Comparison of ENCODE assay signal across 23 mouse cellular contexts in genomic region chr14:98046960-98047359, GRCm38 (mm10).
A peak's percentile ranks its signal among the peaks of the same experiment; 100 is the strongest.
DNase-seq lines count a peak whose midpoint lies in the region; ATAC-seq lines count a peak whose summit lies in the region.
"Had no signal": no experiment of that assay in that cellular context is flagged by ENCODE, and none has a peak within 500 bp of the region (broad histone marks: within the 10 kb centered on the region; RNA-seq: fewer than 3 reads in every experiment).

No protein-coding gene starts in this region.

- DNase-seq in cerebellum, postnatal 10 days, result peak; percentile 3 to 20
- no peak for DNase-seq in cerebellum, postnatal 14 days
- peak; percentile 18 for DNase-seq in left cerebral cortex, postnatal 4 days
- DNase-seq in left cerebral cortex, postnatal 14 days (ENCODE audit: low spot score in 2 of 2), result no peak
- peak; percentile 48 for DNase-seq in retina, postnatal 1 day
- no peak for DNase-seq in retina, embryonic 14.5 days (ENCODE audit: low spot score)
- DNase-seq in adrenal gland, postnatal 25 days, result no peak
- DNase-seq: adrenal gland, adult 8-10 months; cerebellum, adult 2 months; gastrocnemius, postnatal 25 days; heart, adult 18-20 months; heart, postnatal 10 days; kidney, postnatal 25 days; layer of hippocampus, postnatal 36 days; lung, adult 18-20 months; lung, postnatal 10 days; right cerebral cortex, postnatal 25 days; spleen, adult 18-20 months; thymus, postnatal 14 days had no signal

- intact Hi-C loops in left cerebral cortex, postnatal 4 days (cut with DNase I), result no loop called here
- intact Hi-C loops in left cerebral cortex, postnatal 14 days (cut with DNase I), result no loop called here

- no peak for ATAC-seq in megakaryocyte progenitor cell, adult 5-6 weeks (replicated peaks; ENCODE audit: poor library complexity)
- ATAC-seq: activated CD4-positive, CD25-positive, alpha-beta regulatory T cell, adult 4 months; intestine, postnatal 0 days; liver, embryonic 12.5 days had no signal

Comparison
In these comparisons a context has a peak if more than half of its experiments do, and no peak if none do; other contexts are left out.
1. DNase-seq: peak in cerebellum, postnatal 10 days (2 of 2), left cerebral cortex, postnatal 4 days (single experiment) and retina, postnatal 1 day (single experiment); none in cerebellum, postnatal 14 days (0 of 2), left cerebral cortex, postnatal 14 days (0 of 2), retina, embryonic 14.5 days (single experiment) and adrenal gland, postnatal 25 days (single experiment).